Mouse (Mus musculus) CH12.LX (cell line): Measurements from ENCODE around the gene Apobec4.

ENCODE experiments used
- BHLHE40 ChIP-seq: IDR thresholded peaks from 2 replicates; pipeline ENCODE4 v1.6.1; 2011; ENCODE audit warnings: mild to moderate bottlenecking, low read depth, low read length, improper control_type of control experiment
- ETS1 ChIP-seq: conservative IDR thresholded peaks from 2 replicates; pipeline ENCODE4 v1.6.1; 2012; ENCODE audit warnings: low read depth, mild to moderate bottlenecking, inconsistent platforms, low read length, improper control_type of control experiment, moderate library complexity

- no peak for TF ChIP-seq BHLHE40
- TF ChIP-seq ETS1 = no peak
These were observed 40.5 kb downstream of the Apobec4 start for GRCm38 (mm10) chr1:152790821-152791220.
